Mouse (Mus musculus) frontal cortex, adult (tissue): ENCODE results near the gene Wdr5b.
"Not testable (repeated sequence)": the region's sequence is repeated elsewhere in the genome, so short reads cannot be mapped to it uniquely, and the experiment has no call there.

ENCODE experiments used
- ATAC-seq: cut with Nextera tagmentation; 2 replicates; pipeline ENCODE4 v1.9.2; 2017; ENCODE audit warnings: mild to moderate bottlenecking, moderate library complexity, mixed read lengths; ENCODE audit not compliant: low TSS enrichment

Gene Wdr5b

GRCm38 (mm10) chr16:36040640-36041624 is at the start of gene Wdr5b:
Wdr5b (plus strand) TSS chr16:36041190.
- peak; percentile 97 for ATAC-seq

GRCm38 (mm10) chr16:35992391-35992790 is 48.6 kb upstream of the Wdr5b start:
- no peak for ATAC-seq

- peak; percentile 72 for ATAC-seq
Observed at GRCm38 (mm10) chr16:35993316-35993715, 47.7 kb upstream of the Wdr5b start.

- ATAC-seq: not testable (repeated sequence)
Observed at GRCm38 (mm10) chr16:35998852-35999251, 42.1 kb upstream of the Wdr5b start.

GRCm38 (mm10) chr16:36008396-36008795 is 32.6 kb upstream of the Wdr5b start:
- ATAC-seq: no peak

- no peak for ATAC-seq
Observed at GRCm38 (mm10) chr16:36016335-36016734, 24.7 kb upstream of the Wdr5b start.

- not testable (repeated sequence) for ATAC-seq
Observed at GRCm38 (mm10) chr16:36028120-36028519, 12.9 kb upstream of the Wdr5b start.

- no peak for ATAC-seq
Observed at GRCm38 (mm10) chr16:36041625-36042020, 633 bp downstream of the Wdr5b start.

- ATAC-seq: no peak
Observed at GRCm38 (mm10) chr16:36043073-36043472, 2.1 kb downstream of the Wdr5b start.

- no peak for ATAC-seq
Observed at GRCm38 (mm10) chr16:36043964-36044363, 3.0 kb downstream of the Wdr5b start.

- no peak for ATAC-seq
Observed at GRCm38 (mm10) chr16:36047538-36047937, 6.5 kb downstream of the Wdr5b start.

GRCm38 (mm10) chr16:36051491-36051890 is 10.5 kb downstream of the Wdr5b start:
- no peak for ATAC-seq

GRCm38 (mm10) chr16:36053524-36054275 is 12.7 kb downstream of the Wdr5b start:
- no peak for ATAC-seq

GRCm38 (mm10) chr16:36054920-36055319 is 13.9 kb downstream of the Wdr5b start:
- ATAC-seq: no peak

GRCm38 (mm10) chr16:36056416-36056815 is 15.4 kb downstream of the Wdr5b start:
- no peak for ATAC-seq

GRCm38 (mm10) chr16:36057933-36058475 is 17.0 kb downstream of the Wdr5b start:
- no peak for ATAC-seq

- not testable (repeated sequence) for ATAC-seq
Observed at GRCm38 (mm10) chr16:36062534-36062933, 21.5 kb downstream of the Wdr5b start.

GRCm38 (mm10) chr16:36063315-36063714 is 22.3 kb downstream of the Wdr5b start:
- ATAC-seq: peak; percentile 27

GRCm38 (mm10) chr16:36064904-36065303 is 23.9 kb downstream of the Wdr5b start:
- no peak for ATAC-seq

GRCm38 (mm10) chr16:36067694-36068093 is 26.7 kb downstream of the Wdr5b start:
- ATAC-seq: no peak

- no peak for ATAC-seq
Observed at GRCm38 (mm10) chr16:36068356-36068755, 27.4 kb downstream of the Wdr5b start.
